Mouse (Mus musculus) midbrain, embryonic 13.5 days (tissue): ENCODE results near the gene H2-Ob. TPM values are rescaled to one million over a fixed set of nuclear protein-coding genes. Genes with fewer than 3 reads are reported as not detected.

Experiments used
- ATAC-seq: fragments of 200-750 bp; cut with Nextera tagmentation; 2 replicates; pipeline ENCODE4 v1.8.0; 2017; ENCODE audit warnings: mild to moderate bottlenecking, moderate TSS enrichment, moderate library complexity
- H3K27ac ChIP-seq: fragments of 300-500 bp; sonication (generic); 2 replicates; pipeline ENCODE4 v1.5.1; 2015; ENCODE audit warnings: inconsistent platforms, mild to moderate bottlenecking, moderate library complexity
- H3K27me3 ChIP-seq: fragments of 300-500 bp; sonication (generic); 2 replicates; pipeline ENCODE4 v1.6.1; 2015; ENCODE audit warnings: mild to moderate bottlenecking, inconsistent platforms
- H3K36me3 ChIP-seq: fragments of 300-500 bp; sonication (generic); 2 replicates; pipeline ENCODE4 v1.6.1; 2015; ENCODE audit warnings: mild to moderate bottlenecking, inconsistent platforms
- H3K4me1 ChIP-seq: fragments of 300-500 bp; sonication (generic); replicated peaks from 2 replicates; pipeline ENCODE4 v1.6.1; 2015; ENCODE audit warnings: inconsistent platforms
- H3K4me2 ChIP-seq: fragments of 300-500 bp; sonication (generic); replicated peaks from 2 replicates; pipeline ENCODE4 v1.6.1; 2015; ENCODE audit warnings: moderate library complexity, mild to moderate bottlenecking, inconsistent platforms
- H3K4me3 ChIP-seq: fragments of 300-500 bp; sonication (generic); replicated peaks from 2 replicates; pipeline ENCODE4 v1.5.1; 2015; ENCODE audit warnings: mild to moderate bottlenecking, inconsistent platforms
- H3K9ac ChIP-seq: fragments of 300-500 bp; sonication (generic); replicated peaks from 2 replicates; pipeline ENCODE4 v1.6.1; 2015; ENCODE audit warnings: mild to moderate bottlenecking, inconsistent platforms
- H3K9me3 ChIP-seq: fragments of 300-500 bp; sonication (generic); 2 replicates; pipeline ENCODE4 v1.6.1; 2016; ENCODE audit warnings: mild to moderate bottlenecking, inconsistent platforms
- WGBS: fragments of 180-500 bp; shearing (Covaris S2); methylation state at CpG from one replicate; pipeline ENCODE4 v1.1.7; 2015; 5-methylcytosine and 5-hydroxymethylcytosine counted together
- polyA plus RNA-seq: library from polyadenylated mRNA; unstranded; fragments of >200 nt; fragmentation: Nextera tagmentation; extraction: Ambion mirVana; gene quantifications from 2 replicates; pipeline ENCODE4 v1.2.1, GENCODE M21; 2015

H2-Ob gene
- polyA plus RNA-seq, result not detected in 2 replicates

DNA sequence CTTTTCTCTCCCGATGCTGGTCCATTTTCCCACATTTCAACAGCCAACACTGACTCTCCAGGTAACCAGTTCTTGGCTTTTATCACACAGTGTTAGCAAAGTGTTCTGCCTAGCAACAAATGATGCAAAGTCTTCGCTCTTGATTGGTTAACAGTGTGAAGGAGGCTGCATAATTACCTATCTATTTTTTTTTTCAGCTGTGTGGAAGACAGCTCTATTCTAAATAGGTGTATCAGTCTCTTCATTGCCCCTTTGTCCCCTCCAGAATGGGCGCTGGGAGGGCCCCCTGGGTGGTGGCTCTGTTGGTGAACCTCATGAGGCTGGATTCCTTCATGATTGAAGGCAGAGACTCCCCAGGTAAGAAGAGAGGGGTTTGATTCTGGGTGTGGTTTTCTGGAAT, at the start of gene H2-Ob:
H2-Ob (plus strand) TSS at position 198 of the 400 bp plus-strand sequence.
- no peaks in the 10 kb centered on the region for H3K27me3 ChIP-seq
- H3K27ac ChIP-seq, result no peak within 1 kb of the TSS
- H3K4me3 ChIP-seq, result no peak within 1 kb of the TSS
- H3K4me1 ChIP-seq, result no peaks in the 10 kb centered on the region
- no peak within 1 kb of the TSS for H3K9ac ChIP-seq
- H3K9me3 ChIP-seq, result no peaks in the 10 kb centered on the region
- 66% methylated on average over 3 of the region's 3 CpGs for WGBS
- no peak within 1 kb of the TSS for H3K4me2 ChIP-seq
- H3K36me3 ChIP-seq, result no peaks in the 10 kb centered on the region
- no peak for ATAC-seq

DNA sequence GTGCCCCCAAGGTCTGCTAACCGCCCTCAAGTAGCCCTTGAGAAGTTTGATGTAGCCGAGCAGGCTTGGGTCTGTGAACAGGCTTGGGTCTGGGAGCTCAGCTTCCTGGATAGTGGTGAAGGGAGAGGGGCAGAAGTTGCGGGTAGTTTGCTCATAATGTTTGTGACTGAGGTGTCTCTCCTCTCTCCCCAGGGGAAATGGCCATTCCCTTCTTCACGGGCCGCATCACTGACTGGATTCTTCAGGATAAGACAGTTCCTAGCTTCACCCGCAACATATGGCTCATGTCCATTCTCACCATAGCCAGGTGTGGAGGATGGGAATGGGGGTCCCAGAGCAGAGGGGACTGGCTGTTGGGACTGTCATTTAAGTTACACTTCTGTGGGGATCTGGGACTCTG, 49.7 kb upstream of the H2-Ob start:
- Histone ChIP-seq H3K27me3 (peaks cover 96% of the 10 kb centered on the region), H3K27ac (no peak overlapping the region), H3K9ac (no peak overlapping the region), H3K4me3 (no peak overlapping the region), H3K4me1 (peaks cover 17% of the 10 kb centered on the region), H3K36me3 (no peaks in the 10 kb centered on the region), H3K9me3 (no peaks in the 10 kb centered on the region), H3K4me2 (no peak overlapping the region)
- no peak for ATAC-seq
- WGBS, result 76% methylated on average over 6 of the region's 6 CpGs

DNA sequence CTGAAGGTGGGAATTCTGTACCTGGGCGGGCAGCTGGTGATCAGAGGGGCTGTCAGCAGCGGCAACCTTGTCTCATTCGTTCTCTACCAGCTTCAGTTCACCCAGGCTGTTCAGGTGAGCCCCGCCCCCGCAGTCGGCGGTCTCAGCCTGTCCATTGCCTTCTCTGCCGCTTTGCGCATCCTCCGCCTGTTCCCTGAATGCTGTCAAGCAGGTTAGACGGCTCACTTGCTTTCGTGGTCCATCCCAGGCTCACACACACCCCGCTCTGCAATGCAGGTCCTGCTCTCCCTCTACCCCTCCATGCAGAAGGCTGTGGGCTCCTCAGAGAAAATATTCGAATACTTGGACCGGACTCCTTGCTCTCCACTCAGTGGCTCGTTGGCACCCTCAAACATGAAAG, 45.9 kb upstream of the H2-Ob start:
- Histone ChIP-seq H3K4me3 (no peak overlapping the region), H3K27me3 (peaks cover 97% of the 10 kb centered on the region), H3K4me1 (peaks cover 17% of the 10 kb centered on the region), H3K9ac (no peak overlapping the region), H3K27ac (no peak overlapping the region), H3K36me3 (no peaks in the 10 kb centered on the region), H3K4me2 (no peak overlapping the region), H3K9me3 (no peaks in the 10 kb centered on the region)
- ATAC-seq, result no peak
- 24% methylated on average over 16 of the region's 16 CpGs for WGBS

DNA sequence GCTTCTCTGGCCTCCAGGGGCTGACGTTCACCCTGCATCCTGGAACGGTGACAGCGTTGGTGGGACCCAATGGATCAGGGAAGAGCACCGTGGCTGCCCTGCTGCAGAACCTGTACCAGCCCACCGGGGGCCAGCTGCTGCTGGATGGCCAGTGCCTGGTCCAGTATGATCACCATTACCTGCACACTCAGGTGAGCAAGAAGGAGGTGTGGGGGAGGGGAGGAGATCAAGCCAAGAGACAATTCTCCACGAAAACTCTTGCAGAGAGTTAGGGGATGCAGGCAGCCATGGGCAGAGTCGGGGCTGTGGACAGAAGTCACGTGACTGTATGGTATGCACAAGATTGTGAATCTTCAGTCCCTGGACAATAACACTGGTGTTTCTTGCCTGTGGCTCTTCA, 45.2 kb upstream of the H2-Ob start:
- Histone ChIP-seq H3K4me1 (peaks cover 18% of the 10 kb centered on the region), H3K9ac (no peak overlapping the region), H3K27me3 (peaks cover 98% of the 10 kb centered on the region), H3K9me3 (no peaks in the 10 kb centered on the region), H3K27ac (no peak overlapping the region), H3K36me3 (no peaks in the 10 kb centered on the region), H3K4me3 (no peak overlapping the region), H3K4me2 (no peak overlapping the region)
- no peak for ATAC-seq
- WGBS, result 64% methylated on average over 8 of the region's 8 CpGs

DNA sequence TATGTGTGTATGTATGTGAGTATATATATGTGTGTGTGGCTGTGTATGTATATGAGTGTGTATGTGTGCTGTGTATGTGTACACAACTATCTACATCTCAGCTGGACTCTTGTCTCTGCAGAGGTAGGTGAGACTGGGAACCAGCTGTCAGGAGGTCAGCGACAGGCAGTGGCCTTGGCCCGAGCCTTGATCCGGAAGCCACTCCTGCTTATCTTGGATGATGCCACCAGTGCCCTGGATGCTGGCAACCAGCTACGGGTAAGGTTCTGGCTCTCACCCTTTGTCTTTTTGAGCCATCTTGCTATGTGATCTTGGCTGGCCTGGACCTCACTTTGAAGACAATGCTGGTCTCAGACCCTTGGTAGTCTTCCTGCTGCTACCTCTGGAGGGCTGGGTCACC, 44.0 kb upstream of the H2-Ob start:
- H3K4me1 ChIP-seq, result peaks cover 19% of the 10 kb centered on the region
- no peaks in the 10 kb centered on the region for H3K36me3 ChIP-seq
- H3K9ac ChIP-seq, result no peak overlapping the region
- H3K27me3 ChIP-seq, result peaks cover 98% of the 10 kb centered on the region
- no peaks in the 10 kb centered on the region for H3K9me3 ChIP-seq
- H3K4me3 ChIP-seq, result no peak overlapping the region
- no peak overlapping the region for H3K27ac ChIP-seq
- no peak for ATAC-seq
- WGBS, result 90% methylated on average over 4 of the region's 4 CpGs
- H3K4me2 ChIP-seq, result no peak overlapping the region

DNA sequence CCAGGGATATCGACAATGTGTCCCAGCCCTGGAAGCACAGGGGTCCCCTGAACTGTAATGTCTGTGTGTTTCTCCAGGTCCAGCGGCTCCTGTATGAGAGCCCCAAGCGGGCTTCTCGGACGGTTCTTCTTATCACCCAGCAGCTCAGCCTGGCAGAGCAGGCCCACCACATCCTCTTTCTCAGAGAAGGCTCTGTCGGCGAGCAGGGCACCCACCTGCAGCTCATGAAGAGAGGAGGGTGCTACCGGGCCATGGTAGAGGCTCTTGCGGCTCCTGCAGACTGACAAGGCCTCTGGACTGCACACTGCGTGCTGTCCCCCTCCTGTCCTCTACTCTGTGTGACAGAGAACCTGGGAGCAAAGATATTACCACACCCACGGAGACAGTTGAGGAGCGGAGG, 42.2 kb upstream of the H2-Ob start:
- H3K27ac ChIP-seq, result no peak overlapping the region
- H3K36me3 ChIP-seq, result no peaks in the 10 kb centered on the region
- H3K9ac ChIP-seq, result no peak overlapping the region
- H3K9me3 ChIP-seq, result no peaks in the 10 kb centered on the region
- H3K4me2 ChIP-seq, result 0 out of 2 replicates have a peak overlapping the region, but pooled peaks have one; percentile 66
- H3K27me3 ChIP-seq, result peaks cover 98% of the 10 kb centered on the region
- H3K4me3 ChIP-seq, result no peak overlapping the region; the same call in 1 of the 2 replicates
- no peak for ATAC-seq
- H3K4me1 ChIP-seq, result peaks cover 19% of the 10 kb centered on the region
- 35% methylated on average over 12 of the region's 12 CpGs for WGBS

DNA sequence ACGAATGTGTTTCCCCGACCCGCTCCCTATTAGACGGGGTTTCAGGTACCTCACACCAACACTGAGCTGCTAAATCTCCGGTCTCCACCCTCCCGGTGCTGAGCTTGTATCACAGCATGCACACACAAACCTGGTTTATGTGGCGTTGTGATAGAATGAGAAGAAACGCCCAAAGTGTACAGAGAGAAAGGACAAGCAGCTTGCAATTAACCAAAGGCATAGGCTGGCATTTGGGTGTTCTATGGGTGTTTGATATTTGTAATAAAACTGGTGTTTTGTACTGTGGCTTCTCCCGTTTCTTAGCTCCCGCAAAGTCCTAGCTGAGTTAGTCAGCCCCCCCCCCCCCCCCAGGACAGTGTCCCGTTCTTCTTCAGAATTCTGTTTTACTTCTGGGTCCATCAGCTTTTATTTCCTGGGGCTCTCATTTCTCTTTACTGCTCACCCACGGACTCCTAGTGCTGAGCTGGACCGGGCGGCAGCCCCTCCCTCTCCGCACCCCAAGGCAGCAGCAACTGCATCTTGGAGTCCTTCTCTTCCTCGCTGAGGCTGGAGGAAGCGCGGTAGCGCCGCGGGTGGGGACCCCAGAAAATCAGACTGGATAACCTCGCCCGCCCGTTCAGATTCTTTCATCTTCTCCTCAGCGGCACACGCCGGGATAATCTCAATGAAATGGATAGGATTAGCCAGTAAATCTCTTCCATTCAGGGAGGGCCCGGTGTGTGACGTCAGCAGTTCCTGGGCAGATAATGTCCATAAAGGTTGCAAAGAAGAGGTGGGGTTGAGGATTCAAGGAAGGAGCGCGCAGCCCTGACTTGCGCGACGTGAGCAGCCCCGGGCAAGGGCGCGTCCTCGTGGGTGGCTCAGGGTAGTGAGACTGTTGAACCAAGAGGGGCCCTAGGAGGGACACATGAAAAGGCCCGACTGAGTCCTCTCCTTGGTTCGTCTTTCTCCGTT, 41.5 kb upstream of the H2-Ob start, which contains the start of gene Psmb8:
Psmb8 (plus strand) TSS at position 781 of the 954 bp plus-strand sequence.
- Histone ChIP-seq H3K4me3 (peak within 1 kb of the TSS; percentile 43), H3K4me1 (peaks cover 19% of the 10 kb centered on the region), H3K36me3 (no peaks in the 10 kb centered on the region), H3K27ac (no peak within 1 kb of the TSS), H3K9me3 (no peaks in the 10 kb centered on the region), H3K4me2 (peak within 1 kb of the TSS; percentile 66), H3K27me3 (peaks cover 92% of the 10 kb centered on the region), H3K9ac (peak within 1 kb of the TSS; percentile 42; the same call in 1 of the 2 replicates)
- WGBS, result 5% methylated on average over 41 of the region's 41 CpGs
- ATAC-seq, result peak; percentile 90

DNA sequence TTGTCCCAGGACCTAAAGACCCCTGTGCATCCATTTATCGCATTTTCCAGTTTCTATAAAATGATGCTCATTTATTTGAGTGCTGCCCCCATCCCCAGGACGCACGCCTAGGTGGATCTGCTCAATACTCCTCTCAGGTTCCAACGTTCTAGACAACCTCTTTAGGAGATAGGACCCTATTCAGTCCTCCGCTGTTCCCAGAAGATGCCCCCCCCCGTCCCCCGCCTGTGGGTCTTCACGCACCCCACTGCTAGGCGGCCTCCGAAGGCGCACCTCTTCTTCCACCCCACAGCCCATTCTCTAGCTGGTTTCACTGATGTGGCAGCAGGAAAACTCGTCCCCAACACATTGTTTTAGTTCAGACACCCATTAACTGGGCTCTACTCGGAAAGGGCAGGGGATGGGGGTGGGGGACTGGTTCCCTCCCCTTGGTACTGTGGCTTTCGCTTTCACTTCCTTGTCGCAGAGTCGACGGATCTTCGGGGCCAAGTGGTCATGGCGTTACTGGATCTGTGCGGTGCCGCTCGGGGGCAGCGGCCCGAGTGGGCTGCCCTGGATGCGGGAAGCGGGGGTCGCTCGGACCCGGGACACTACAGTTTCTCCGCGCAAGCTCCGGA, 40.7 kb upstream of the H2-Ob start:
- 3% methylated on average over 32 of the region's 32 CpGs for WGBS
- Histone ChIP-seq H3K27me3 (peaks cover 88% of the 10 kb centered on the region), H3K27ac (no peak overlapping the region), H3K4me2 (peak overlapping the region; percentile 66), H3K36me3 (no peaks in the 10 kb centered on the region), H3K4me3 (peak overlapping the region; percentile 43), H3K4me1 (peaks cover 19% of the 10 kb centered on the region), H3K9me3 (no peaks in the 10 kb centered on the region), H3K9ac (0 out of 2 replicates have a peak overlapping the region, but pooled peaks have one; percentile 42)
- no peak for ATAC-seq

DNA sequence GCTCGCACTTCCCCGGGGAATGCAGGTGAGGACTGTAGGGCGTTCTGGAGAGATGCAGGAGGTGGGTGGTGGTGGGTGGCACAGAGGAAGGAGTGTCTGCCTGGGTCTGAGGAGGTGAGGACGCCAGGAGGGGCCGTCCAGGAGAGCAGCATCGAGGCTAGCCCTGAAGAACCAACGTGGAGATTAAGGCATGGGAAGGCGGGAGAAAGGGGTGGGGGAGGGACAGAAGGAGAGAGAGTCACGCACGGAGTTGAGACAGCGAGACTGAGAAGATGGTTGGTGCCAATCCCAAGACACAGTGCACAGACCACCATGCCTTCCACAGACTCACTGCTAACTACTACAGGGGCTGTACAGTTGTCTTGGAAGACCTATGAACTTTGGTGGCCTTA, 40.2 kb upstream of the H2-Ob start:
- no peaks in the 10 kb centered on the region for H3K9me3 ChIP-seq
- H3K9ac ChIP-seq, result no peak overlapping the region
- peak overlapping the region; percentile 66 for H3K4me2 ChIP-seq
- H3K4me1 ChIP-seq, result peaks cover 19% of the 10 kb centered on the region
- H3K27me3 ChIP-seq, result peaks cover 88% of the 10 kb centered on the region
- peak overlapping the region; percentile 43 for H3K4me3 ChIP-seq
- WGBS, result 4% methylated on average over 11 of the region's 11 CpGs
- no peak overlapping the region for H3K27ac ChIP-seq
- no peaks in the 10 kb centered on the region for H3K36me3 ChIP-seq
- ATAC-seq, result no peak

DNA sequence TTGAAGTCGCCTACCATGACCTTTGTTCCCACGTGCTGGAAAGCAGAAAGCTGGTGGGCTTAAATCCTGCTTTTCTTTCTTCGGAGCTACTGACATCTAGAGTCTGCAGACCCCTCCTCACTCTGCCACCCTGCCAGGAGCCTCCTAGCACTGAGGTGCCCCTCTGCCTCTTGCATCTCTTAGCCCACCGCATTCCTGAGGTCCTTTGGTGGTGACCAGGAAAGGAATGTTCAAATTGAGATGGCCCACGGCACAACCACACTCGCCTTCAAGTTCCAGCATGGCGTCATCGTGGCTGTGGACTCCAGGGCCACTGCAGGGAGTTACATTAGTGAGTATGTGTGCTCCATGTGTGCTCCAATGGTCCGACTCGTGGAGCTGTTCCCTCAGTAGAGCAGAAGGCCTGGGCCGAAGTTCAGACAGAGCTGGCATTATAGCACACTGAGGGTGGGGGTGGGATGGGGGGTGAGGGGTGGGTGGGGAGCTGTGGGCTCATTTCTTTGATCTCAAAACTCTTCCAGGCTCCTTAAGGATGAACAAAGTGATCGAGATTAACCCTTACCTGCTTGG, 39.6 kb upstream of the H2-Ob start:
- Histone ChIP-seq H3K4me1 (peaks cover 19% of the 10 kb centered on the region), H3K4me2 (no peak overlapping the region), H3K4me3 (no peak overlapping the region), H3K27me3 (peaks cover 87% of the 10 kb centered on the region), H3K9ac (no peak overlapping the region), H3K36me3 (no peaks in the 10 kb centered on the region), H3K27ac (no peak overlapping the region), H3K9me3 (no peaks in the 10 kb centered on the region)
- ATAC-seq, result no peak
- WGBS, result 68% methylated on average over 12 of the region's 12 CpGs

DNA sequence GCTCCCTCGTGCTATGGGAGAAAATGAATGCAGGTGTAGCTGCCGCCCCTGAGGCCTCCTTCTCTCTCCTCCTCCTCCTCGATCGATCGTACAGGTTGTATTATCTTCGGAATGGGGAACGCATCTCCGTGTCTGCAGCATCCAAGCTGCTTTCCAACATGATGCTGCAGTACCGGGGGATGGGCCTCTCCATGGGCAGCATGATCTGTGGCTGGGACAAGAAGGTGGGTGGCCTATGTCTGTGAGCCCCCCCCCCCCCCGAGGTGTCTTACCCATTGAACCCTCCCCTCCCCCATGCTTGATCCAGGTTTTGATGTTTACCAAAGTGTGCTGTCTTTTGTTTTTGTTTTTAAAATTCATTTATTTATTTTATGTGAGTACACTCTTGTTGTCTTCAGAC, 38.7 kb upstream of the H2-Ob start:
- ATAC-seq, result no peak
- H3K4me1 ChIP-seq, result peaks cover 25% of the 10 kb centered on the region
- H3K4me3 ChIP-seq, result no peak overlapping the region
- no peaks in the 10 kb centered on the region for H3K36me3 ChIP-seq
- H3K27me3 ChIP-seq, result peaks cover 84% of the 10 kb centered on the region
- no peak overlapping the region for H3K27ac ChIP-seq
- H3K9ac ChIP-seq, result no peak overlapping the region
- 82% methylated on average over 10 of the region's 10 CpGs for WGBS
- no peak overlapping the region for H3K4me2 ChIP-seq
- no peaks in the 10 kb centered on the region for H3K9me3 ChIP-seq
